Mouse (Mus musculus): ENCODE measurements around the gene Pth. TPM values are rescaled to one million over a fixed set of nuclear protein-coding genes. Genes with fewer than 3 reads are reported as not detected.

The Pth gene
- total RNA-seq (2014; fragmentation: Nextera tagmentation) = not detected in 2 replicates
- not detected in 2 replicates for total RNA-seq (2017)

DNA sequence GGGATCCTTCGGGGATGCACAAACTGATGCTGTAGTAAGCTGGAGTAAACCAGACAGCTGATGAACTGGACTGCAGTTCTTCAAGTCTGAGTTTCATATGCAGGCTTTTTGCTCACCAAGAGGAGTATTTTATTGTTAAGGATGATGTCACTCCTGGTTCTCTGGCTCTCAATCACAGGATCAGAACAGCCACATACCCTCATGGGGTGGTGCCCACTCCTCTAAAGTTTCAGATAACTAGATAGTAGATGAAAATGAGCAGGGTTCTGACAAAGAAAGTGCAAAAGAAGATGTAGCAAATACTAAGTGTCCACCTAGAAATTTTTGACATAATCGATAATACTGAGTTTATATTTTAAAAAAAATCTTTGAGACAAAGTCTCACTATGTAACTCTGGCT, at the start of gene Pth:
Pth (minus strand) TSS at position 101 of the 400 bp plus-strand sequence.
- ATAC-seq (replicated peaks; ENCODE audit: low FRiP score, low TSS enrichment, poor library complexity, severe bottlenecking) = no peak

DNA sequence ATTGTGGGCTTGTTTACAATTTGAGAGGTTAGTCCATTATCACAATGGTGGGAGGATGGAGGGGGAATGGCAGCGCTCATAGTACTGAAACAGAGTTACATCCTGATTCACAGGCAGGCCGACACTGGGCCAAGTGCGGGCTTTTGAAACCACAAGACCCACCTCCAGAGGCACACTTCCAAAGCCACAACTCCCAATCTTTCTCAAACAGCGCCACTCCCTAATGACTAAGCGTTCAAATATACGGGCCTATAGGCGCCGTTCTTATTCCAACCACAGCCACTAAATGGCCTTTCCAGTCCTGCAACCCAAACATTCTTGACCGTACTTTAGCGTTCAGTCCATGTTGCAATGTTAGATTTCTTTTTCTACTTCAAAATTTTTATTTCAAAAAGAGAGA, 47.9 kb upstream of the Pth start:
- peak; percentile 89 for ATAC-seq (replicated peaks; ENCODE audit: low FRiP score, low TSS enrichment, poor library complexity, severe bottlenecking)

DNA sequence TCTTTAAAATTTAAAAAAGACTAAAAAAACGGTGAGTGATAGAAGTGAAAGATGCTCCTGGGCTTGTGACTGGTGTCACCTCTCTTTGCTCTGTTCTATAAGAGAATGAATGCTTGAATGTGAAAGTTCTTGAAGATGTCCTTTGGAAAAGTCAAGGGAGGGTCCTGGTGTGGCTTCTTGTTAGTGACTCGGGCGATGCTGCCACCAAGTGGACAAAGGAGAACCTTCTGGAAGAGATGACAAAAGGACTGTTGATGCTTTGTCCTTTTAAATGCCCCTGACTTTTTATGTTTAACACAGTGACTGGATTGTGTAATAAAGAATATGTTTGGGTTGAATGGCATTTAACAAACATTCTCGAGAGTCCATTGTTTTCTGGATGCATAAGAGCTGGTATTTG, 45.9 kb upstream of the Pth start:
- ATAC-seq (replicated peaks; ENCODE audit: low FRiP score, low TSS enrichment, poor library complexity, severe bottlenecking) = peak; percentile 78

DNA sequence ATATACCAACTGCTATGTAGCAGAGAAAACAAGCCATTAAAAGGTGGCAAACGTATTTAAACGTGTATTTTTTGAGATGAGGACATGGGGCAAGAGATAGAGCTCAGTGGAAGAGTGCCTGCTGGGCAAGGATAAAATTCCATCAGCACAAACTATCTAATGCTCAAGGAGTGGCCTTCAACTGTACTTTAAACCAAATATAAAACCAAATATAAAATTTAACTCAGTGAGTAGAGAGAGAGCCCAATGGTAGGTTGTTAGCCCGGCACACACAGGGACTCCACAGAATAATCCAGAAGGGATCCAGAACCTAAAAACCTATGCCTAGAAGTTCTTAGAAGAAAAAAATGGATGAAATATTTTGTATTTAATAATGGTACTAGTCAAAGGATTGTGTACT, 45.1 kb upstream of the Pth start:
- no peak for ATAC-seq (replicated peaks; ENCODE audit: low FRiP score, low TSS enrichment, poor library complexity, severe bottlenecking)

DNA sequence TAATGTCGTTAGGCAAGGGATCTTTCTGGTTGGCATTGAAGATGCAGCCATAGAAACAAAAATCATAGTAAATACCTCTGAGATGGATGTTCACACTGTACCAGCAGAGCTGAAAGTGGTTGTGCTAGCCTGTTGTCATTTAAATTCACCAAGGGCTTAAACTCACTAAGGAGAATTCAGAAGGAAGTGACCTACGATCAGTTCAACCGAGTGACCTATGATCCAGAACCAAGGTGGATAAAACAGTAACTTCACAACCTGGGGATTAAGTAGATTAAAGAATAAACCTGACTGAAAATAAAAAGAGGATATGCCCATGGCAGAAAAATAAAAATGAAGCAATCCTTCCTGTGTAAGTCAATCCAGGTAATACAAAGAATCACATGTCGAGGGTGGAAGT, 44.5 kb upstream of the Pth start:
- no peak for ATAC-seq (replicated peaks; ENCODE audit: low FRiP score, low TSS enrichment, poor library complexity, severe bottlenecking)

DNA sequence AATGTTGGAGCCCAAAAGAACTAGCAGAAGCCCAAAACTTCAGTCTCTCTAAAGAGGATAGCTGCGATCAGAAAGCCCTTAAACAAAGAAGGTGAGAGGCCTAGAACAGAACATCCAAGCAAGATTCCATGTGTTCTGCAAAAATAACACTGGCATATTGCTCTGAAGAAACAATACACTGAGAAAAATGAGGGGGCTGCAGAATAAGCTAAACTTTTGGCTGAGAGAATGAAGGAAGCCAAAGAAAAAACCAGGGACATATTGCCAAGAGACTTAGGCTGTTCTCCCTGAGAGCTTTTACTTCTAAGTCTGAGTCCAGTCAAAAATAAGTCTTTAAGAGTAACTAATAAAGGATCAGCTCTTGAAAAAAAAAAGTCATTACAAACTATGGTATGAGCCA, 32.4 kb upstream of the Pth start:
- no peak for ATAC-seq (replicated peaks; ENCODE audit: low FRiP score, low TSS enrichment, poor library complexity, severe bottlenecking)

DNA sequence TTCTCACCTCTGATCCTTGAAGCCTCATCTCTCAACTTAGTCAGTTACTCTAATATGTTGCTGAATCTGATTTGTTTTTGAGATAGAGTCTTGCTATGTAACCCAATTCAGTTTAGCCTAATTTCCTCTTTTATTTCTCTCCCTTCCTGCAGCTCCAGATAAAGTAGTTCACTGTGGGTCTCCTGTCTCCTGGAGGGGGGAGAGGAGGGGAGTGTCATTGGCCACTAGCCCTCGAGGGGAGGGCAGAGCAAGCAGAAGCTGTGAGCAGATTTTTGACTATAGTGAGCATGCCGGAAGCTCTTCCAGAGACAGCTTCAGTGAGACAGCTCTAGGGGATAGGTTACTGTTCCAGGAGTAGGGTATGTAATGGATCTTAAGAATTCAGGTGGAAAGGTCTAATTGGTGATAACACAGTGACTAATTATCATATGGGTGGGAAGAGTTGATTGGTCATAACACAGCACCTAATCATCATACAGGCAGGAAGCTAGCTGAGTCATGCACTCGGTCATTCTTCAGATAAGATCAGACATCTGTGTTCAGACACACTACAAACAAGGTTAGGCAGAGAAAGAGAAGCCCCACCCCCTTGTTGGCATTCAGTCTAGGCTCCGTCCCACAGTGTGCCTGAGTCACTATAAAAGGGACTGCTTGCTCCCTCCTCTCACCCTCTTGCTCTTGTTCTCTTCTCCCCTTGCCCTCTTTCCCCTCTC, 30.9 kb upstream of the Pth start:
- ATAC-seq (replicated peaks; ENCODE audit: low FRiP score, low TSS enrichment, poor library complexity, severe bottlenecking) = peak; percentile 96

DNA sequence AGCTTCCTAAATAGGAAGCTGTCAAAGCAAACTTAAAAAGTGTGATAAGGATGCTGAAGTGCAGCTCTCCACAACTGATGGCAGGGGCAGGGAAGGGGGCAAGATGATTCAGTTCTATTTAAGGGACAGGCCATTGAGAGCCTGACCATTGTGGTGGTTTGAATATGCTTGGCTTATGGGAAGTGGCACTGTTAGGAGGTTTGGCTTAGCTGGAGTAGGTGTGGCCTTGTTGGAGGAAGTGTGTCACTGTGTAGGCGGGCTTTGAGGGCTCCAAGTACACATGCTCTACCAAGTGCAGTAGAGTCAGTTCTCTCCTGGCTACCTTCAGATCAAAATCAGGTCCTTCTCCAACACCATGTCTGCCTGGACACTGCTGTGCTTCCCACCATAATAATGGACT, 28.2 kb upstream of the Pth start:
- no peak for ATAC-seq (replicated peaks; ENCODE audit: low FRiP score, low TSS enrichment, poor library complexity, severe bottlenecking)

DNA sequence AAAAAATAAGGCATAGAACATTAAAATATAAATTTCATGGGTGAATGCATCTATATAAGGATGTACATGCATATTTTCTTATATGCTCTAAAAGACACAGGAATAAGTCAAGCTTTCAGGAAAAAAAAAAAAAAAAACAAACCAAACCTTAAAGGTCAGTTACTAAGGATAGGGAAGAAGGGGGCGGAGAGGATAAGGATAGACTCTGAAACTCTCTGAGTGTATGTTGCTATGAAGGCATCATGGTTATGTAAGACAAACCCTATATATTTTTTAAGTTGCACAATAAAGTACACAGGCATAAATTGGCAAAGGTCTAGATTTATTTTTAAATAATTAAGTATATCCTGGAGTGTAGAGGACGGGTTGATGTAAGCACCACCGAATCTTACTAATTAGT, 26.9 kb upstream of the Pth start:
- no peak for ATAC-seq (replicated peaks; ENCODE audit: low FRiP score, low TSS enrichment, poor library complexity, severe bottlenecking)

DNA sequence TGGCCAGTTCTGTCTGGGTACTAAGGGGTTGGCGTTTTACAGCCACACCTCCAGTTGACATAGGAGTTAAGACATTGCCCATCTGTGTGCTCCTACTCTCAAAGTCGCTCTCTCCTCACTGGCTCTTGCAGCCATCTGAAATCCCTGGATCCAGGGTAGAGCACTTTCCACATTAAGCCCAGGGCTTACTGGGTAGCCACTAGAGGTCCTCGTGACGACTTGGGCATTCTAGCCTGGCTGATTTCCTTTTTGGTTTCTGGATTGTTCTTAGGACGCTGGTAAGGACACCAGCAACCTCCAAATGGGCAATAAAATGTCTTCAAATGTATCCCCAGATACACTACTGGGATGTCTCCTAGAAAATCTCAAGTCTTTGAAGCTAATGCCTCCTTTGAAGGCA, 20.3 kb upstream of the Pth start:
- ATAC-seq (replicated peaks; ENCODE audit: low FRiP score, low TSS enrichment, poor library complexity, severe bottlenecking) = no peak

DNA sequence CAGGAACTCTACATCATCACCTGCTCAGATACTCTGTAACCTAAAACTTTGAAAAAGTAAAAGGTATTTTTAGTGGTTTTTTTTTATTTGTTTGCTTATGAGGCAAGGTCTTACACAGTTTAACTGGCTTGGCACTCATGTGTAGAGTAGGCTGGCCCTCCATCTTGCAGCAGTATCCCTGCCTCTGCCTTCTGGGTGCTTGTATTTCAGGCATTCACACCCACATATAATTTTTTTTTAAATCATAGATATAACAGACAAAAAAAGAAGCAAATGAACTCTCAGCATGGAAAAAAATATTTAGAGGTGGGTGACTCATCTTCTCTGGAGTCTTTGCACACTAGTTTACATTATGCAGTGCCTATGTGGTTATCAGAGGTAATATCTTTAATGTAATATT, 9.7 kb upstream of the Pth start:
- ATAC-seq (replicated peaks; ENCODE audit: low FRiP score, low TSS enrichment, poor library complexity, severe bottlenecking) = no peak

DNA sequence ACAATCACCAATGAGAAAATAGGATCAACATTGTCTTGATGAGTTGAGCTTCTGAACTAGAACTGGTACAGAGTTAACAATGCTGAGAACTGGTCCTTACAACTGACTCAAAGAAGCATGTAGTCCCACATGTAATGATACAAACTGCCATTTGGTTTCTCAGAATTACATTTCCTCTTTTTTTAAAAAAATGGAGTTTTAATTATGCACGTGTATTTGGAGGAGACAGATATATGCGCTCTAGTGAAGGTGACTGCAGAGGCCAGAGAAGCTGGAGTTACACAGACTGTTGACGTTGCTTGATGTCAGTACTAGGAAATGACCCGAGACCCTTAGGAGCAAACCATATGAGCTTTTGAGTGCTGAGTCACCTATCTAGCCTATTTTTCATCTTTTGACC, 8.3 kb upstream of the Pth start:
- ATAC-seq (replicated peaks; ENCODE audit: low FRiP score, low TSS enrichment, poor library complexity, severe bottlenecking) = no peak

DNA sequence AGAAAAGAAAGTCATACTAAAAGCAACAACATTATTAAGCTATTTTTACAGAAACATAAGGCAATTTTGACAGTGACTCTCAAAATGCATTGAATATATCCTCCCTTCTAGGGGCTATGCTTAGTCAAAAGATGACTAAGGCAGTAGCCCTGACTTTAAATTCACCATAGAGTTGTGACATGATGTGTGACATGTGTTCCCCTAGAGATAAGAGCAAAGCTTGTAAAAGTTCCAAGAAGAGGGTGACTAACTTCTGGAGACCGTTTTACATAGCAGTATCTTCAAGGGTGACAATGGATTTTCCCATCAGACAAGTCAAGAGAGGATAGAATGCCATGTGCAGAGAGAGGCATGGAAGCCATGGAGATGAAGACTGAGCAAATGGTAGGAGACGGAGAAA, 3.2 kb upstream of the Pth start:
- peak; percentile 92 for ATAC-seq (replicated peaks; ENCODE audit: low FRiP score, low TSS enrichment, poor library complexity, severe bottlenecking)

DNA sequence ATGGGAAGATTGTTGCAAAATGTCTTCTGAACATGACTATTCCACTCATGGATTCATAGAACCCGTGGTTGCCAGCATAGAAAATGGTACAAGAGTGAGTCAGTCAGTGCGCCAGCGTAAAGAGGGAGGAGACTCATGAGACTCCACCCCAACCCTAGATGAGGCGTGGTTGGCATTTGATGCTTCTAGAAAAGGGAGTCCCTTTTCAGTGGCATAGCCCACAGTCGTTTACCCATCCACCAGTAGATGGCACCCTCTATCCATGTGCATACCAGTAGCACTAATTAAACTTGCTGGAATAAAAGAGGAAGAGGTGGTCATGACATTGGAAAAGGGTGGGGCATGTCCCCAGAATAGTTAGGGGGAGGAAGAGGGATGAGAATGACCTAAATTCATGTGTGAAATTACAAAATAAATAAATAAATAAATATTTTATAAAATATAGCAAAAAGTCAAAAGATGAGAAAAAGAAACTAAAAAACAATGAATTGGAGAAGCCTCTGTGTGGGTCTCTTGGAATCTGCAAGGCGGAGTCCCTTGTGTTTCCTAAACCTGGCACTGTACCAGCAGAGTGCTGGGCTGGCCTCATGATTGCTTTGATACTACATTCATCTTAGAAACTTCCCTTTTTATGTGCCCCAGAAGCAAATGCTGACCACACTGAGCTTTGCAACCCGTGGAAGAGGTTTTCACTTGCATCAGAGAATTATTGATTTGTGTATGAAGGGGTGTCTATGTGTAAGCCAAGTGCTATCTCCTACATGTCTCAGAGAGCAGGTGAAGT, 10.3 kb downstream of the Pth start:
- peak; percentile 100 for ATAC-seq (replicated peaks; ENCODE audit: low FRiP score, low TSS enrichment, poor library complexity, severe bottlenecking)

DNA sequence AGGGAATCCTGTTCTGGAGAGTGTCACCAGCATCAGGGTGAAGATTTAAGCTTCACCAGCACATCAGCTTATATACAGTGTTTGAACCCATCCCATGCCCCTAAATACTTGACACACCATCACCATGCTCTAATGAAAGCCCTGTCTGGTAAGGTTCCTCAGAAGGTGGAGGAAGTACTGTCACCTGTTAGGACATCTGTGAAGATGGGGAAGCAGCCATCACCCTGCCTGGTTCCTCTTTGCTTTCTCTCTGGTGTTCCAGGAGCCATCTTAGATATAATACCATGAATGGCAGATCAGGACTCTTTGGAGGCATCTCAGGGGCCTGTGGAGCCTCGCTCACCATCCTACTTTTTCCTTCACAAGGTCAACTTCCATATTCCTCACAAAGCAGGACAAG, 15.7 kb downstream of the Pth start:
- no peak for ATAC-seq (replicated peaks; ENCODE audit: low FRiP score, low TSS enrichment, poor library complexity, severe bottlenecking)

DNA sequence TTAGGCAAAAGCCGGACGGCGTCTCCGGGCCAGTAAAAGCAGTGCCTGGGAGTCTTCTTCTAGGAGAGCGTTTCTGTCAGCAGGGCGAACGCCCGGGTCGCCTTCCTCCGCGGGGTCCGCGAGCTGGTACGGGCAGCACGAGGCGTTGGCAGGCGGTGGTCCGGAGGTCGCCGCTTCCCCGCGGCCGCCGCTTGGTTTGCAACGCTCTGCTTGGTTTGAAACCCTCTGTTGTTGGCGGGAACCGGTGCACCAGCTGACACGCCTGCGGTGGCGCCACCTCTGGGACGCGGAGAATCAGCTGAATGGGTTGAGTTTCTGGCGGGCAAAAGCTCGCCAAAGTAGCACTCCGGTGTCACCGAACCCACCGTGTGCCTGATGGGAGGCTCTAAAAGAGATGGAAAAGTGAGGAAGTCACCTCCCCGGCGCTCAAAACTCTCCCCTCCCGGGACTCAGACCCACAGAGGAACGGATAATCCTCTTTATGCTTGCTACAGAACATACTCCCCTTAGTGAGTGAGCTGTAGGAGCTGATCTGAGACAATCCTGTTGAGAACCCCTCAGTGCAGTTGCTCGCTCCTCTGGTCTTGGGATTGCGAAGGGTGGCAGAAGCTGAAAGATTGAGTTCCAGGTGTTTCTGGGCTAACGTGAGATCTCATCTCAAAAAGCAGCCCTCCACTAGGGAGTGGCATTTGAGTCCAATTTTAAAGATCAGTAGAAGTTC, 18.6 kb downstream of the Pth start:
- ATAC-seq (replicated peaks; ENCODE audit: low FRiP score, low TSS enrichment, poor library complexity, severe bottlenecking) = peak; percentile 64

DNA sequence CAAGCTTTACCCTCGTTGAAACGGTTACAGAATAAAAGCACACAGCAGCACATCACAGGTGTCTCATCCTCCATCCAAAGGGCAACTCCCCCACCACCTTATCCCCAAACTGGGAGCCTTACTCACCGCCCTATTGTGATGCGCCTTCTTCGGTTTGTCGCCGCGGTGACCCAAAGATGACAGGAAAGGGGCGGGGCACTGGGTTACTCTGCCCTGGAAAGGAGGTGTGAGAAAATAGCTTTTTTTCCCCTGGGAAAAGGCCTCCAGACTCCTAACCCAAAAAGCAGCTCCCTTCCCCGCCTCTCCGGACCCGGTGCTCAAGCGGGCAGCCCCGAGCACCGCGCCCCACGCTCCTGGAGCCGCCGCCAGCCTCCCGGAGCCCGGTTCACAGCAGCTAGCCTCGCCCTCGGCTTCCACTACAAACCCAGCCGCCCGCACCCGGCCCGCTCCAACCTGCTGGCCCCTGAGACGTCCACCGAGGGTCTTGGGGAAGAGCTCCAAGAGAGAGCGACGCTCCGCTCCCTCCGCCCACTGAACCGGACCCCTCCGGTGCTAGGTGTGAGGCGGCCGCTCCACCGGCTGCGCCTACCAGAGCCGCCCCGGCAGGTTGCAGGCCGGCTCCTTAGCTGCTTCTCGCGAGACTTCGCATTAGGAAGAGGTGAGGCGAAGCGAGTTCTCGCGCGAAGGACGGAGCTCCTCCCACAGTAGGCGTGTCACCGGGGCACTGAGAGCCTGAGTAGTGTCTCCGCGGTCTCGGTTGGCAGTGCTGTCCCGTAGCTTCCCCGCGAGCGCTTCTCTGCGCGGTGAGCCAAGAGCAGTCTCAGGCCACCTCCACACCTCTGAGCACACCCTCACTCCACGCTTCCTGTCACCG, 19.4 kb downstream of the Pth start, which contains the start of gene Btbd10:
Btbd10 (minus strand) TSS at position 647 of the 874 bp plus-strand sequence.
- ATAC-seq (replicated peaks; ENCODE audit: low FRiP score, low TSS enrichment, poor library complexity, severe bottlenecking) = peak; percentile 93

DNA sequence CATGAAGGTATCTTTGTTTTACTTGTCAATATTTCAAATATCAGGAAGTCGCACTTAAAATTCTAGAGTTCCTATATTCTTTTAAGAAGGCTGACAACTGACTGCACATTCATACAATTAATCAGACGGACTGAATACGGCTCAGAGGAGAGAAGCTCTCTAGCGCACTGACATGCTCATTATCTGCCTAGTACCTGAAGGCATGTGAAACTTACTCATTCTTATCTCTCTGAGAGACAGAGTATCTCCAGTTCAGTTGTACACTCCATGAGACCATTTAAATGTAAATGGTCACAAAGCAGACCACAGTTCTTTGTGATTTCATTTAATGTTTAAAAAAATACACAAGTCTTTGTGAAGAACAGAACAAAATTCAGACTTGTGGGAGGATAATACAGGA, 20.9 kb downstream of the Pth start:
- peak; percentile 50 for ATAC-seq (replicated peaks; ENCODE audit: low FRiP score, low TSS enrichment, poor library complexity, severe bottlenecking)

DNA sequence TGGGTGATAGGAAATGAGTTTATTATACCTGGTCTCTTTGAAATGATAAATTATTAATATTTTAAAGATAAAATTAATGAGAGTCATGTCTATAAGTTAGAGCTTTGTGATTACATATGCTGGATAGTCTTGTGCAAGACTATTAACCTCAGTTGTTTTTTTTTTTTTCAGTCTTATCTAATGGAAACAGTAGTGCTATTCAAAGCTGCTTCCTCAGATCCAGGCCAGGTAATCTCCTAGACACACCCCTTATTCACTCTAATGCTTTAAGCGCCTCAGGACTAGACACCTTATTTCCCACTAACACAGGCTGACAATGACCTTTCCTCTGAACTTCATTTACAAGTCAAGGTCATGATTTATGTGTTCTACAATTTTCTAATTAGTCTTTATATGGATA, 39.3 kb downstream of the Pth start:
- peak; percentile 96 for ATAC-seq (replicated peaks; ENCODE audit: low FRiP score, low TSS enrichment, poor library complexity, severe bottlenecking)

All from megakaryocyte-erythroid progenitor cell, adult 5-6 weeks (primary cell).